Mouse (Mus musculus): ENCODE measurements around the gene Jagn1. TPM values are rescaled to one million over a fixed set of nuclear protein-coding genes. Genes with fewer than 3 reads are reported as not detected.

The Jagn1 gene
- polyA plus RNA-seq, 2 experiments = 61.0 to 82.8 TPM

DNA sequence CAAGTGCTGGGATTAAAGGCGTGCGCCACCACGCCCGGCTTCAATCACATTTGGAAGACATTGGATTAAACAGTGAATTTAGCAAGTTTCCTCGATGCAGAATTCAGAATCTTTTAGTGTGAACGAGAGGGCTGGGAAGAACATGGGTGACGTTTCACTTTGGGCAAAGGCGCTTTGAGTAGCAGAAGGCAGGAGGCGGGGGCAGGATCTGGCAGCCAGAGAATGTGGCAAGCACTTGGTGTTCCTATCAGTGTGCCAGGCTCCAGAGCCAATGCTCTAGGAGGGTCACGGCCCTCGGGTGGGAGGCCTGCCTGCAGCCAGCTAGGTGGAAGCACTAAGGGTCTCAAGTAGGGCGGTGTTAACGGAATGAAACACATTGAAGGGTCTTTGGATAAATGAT, 40.3 kb upstream of the Jagn1 start:
- H3K4me2 ChIP-seq (replicated peaks; ENCODE audit: low read depth, low read length, severe bottlenecking) = no peak overlapping the region
- DNase-seq (ENCODE audit: low spot score) = no peak
- 94% methylated on average over 13 of the region's 13 CpGs for WGBS
- no peak overlapping the region for H3K4me3 ChIP-seq (replicated peaks; ENCODE audit: low read length)
- no peaks in the 10 kb centered on the region for H3K27me3 ChIP-seq (ENCODE audit: control insufficient read depth, insufficient read depth, low read length)
- no peak overlapping the region for H3K9ac ChIP-seq (ENCODE audit: low read depth, low read length, severe bottlenecking)
- 0 out of 2 replicates have a peak, but pooled peaks cover 2% of the 10 kb centered on the region for H3K36me3 ChIP-seq (ENCODE audit: control insufficient read depth, insufficient read depth, low read length)
- no peak overlapping the region for H3K27ac ChIP-seq (replicated peaks; ENCODE audit: low read depth, low read length)
- TF ChIP-seq POLR2A (IDR thresholded peaks at IDR 0.05; ENCODE audit: borderline replicate concordance, extremely low read depth, insufficient read depth, insufficient read length) = no peak
- no peaks in the 10 kb centered on the region for H3K9me3 ChIP-seq (ENCODE audit: control insufficient read depth, low read length)
- no peak for ATAC-seq (ENCODE audit: low FRiP score, low read depth)
- H3K4me1 ChIP-seq (ENCODE audit: control insufficient read depth, insufficient read depth, low read length) = no peaks in the 10 kb centered on the region

GRCm38 (mm10) chr6:113404649-113405448, 37.5 kb upstream of the Jagn1 start:
- Histone ChIP-seq H3K9ac (ENCODE audit: low read depth, low read length, severe bottlenecking) (no peak overlapping the region), H3K9me3 (ENCODE audit: control insufficient read depth, low read length) (no peaks in the 10 kb centered on the region), H3K27me3 (ENCODE audit: control insufficient read depth, insufficient read depth, low read length) (no peaks in the 10 kb centered on the region), H3K27ac (replicated peaks; ENCODE audit: low read depth, low read length) (no peak overlapping the region), H3K4me3 (replicated peaks; ENCODE audit: low read length) (no peak overlapping the region), H3K4me2 (replicated peaks; ENCODE audit: low read depth, low read length, severe bottlenecking) (no peak overlapping the region), H3K4me1 (ENCODE audit: control insufficient read depth, insufficient read depth, low read length) (no peaks in the 10 kb centered on the region), H3K36me3 (ENCODE audit: control insufficient read depth, insufficient read depth, low read length) (0 out of 2 replicates have a peak, but pooled peaks cover 7% of the 10 kb centered on the region)
- DNase-seq (ENCODE audit: low spot score) (no peak), ATAC-seq (ENCODE audit: low FRiP score, low read depth) (no peak)
- 82% methylated on average over 12 of the region's 12 CpGs for WGBS
- TF ChIP-seq POLR2A (IDR thresholded peaks at IDR 0.05; ENCODE audit: borderline replicate concordance, extremely low read depth, insufficient read depth, insufficient read length) = no peak

DNA sequence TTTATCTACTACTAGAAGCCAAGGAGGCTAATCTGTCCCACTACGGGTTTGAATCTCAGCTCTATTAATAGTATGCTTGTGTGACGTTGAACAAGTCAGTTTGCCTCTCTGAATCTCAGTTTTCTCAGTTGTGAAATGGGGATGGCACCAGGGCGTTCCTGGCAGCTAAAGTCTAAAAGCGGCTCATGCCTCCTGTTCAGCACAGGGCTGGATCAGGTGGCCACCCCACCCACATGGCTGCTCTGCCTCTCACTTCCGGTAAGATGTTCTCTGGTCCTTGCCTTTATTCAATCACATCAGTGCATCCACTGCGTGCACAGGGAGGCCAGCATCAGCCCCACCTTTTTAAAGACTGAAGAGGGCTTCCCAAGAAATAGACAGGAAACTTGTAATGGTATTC, 36.9 kb upstream of the Jagn1 start:
- no peak for TF ChIP-seq POLR2A (IDR thresholded peaks at IDR 0.05; ENCODE audit: borderline replicate concordance, extremely low read depth, insufficient read depth, insufficient read length)
- DNase-seq (ENCODE audit: low spot score) = no peak
- ATAC-seq (ENCODE audit: low FRiP score, low read depth) = no peak
- H3K9ac ChIP-seq (ENCODE audit: low read depth, low read length, severe bottlenecking) = no peak overlapping the region
- no peak overlapping the region for H3K4me2 ChIP-seq (replicated peaks; ENCODE audit: low read depth, low read length, severe bottlenecking)
- 83% methylated on average over 6 of the region's 6 CpGs for WGBS
- 0 out of 2 replicates have a peak, but pooled peaks cover 7% of the 10 kb centered on the region for H3K36me3 ChIP-seq (ENCODE audit: control insufficient read depth, insufficient read depth, low read length)
- H3K27ac ChIP-seq (replicated peaks; ENCODE audit: low read depth, low read length) = no peak overlapping the region
- H3K4me1 ChIP-seq (ENCODE audit: control insufficient read depth, insufficient read depth, low read length) = no peaks in the 10 kb centered on the region
- H3K4me3 ChIP-seq (replicated peaks; ENCODE audit: low read length) = no peak overlapping the region
- H3K9me3 ChIP-seq (ENCODE audit: control insufficient read depth, low read length) = no peaks in the 10 kb centered on the region
- no peaks in the 10 kb centered on the region for H3K27me3 ChIP-seq (ENCODE audit: control insufficient read depth, insufficient read depth, low read length)

DNA sequence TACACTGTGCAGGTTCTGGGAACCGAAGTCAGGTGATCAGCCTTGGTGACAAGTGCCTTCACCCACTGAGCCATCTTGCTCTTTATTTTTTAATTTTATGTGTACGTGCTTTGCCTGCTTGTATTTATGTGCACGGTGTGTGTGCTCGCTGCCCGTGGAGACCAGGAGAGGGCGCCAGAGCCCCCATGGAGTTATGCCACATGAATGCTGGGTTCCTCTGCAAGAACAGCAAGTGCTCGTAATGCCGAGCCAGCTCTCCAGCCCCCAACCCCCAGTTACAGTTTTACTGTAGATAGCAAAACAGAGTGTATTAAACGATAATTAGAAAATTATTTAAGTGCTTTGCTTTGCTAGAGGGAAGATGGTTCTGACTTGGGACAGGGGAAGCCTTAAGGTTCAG, 35.7 kb upstream of the Jagn1 start:
- 0 out of 2 replicates have a peak, but pooled peaks cover 7% of the 10 kb centered on the region for H3K36me3 ChIP-seq (ENCODE audit: control insufficient read depth, insufficient read depth, low read length)
- DNase-seq (ENCODE audit: low spot score) = no peak

DNA sequence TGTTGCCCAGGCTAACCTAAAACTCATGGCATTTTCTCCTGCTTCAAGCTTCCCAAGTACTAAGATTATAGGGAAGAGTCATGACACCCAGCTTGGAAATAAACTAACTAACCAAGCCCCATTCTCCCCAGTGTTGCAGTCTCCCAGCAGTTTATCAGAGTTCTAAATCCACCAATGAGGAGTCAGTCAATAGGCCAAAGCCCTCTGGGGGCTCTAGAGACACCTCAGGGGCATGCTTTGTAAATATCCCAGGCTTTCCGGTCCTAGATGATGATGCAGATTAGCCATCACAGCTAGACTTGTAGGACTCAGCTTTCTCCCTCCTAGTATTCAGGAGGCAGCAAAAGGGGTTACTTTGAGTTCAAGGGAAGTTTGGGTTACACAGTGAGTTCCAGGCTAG, 32.4 kb upstream of the Jagn1 start:
- DNase-seq (ENCODE audit: low spot score) (no peak), ATAC-seq (ENCODE audit: low FRiP score, low read depth) (no peak)
- H3K9me3 ChIP-seq (ENCODE audit: control insufficient read depth, low read length) = no peaks in the 10 kb centered on the region
- H3K27ac ChIP-seq (replicated peaks; ENCODE audit: low read depth, low read length) = no peak overlapping the region
- H3K9ac ChIP-seq (ENCODE audit: low read depth, low read length, severe bottlenecking) = no peak overlapping the region
- no peak overlapping the region for H3K4me2 ChIP-seq (replicated peaks; ENCODE audit: low read depth, low read length, severe bottlenecking)
- no peak overlapping the region for H3K4me3 ChIP-seq (replicated peaks; ENCODE audit: low read length)
- no peak for TF ChIP-seq POLR2A (IDR thresholded peaks at IDR 0.05; ENCODE audit: borderline replicate concordance, extremely low read depth, insufficient read depth, insufficient read length)
- H3K36me3 ChIP-seq (ENCODE audit: control insufficient read depth, insufficient read depth, low read length) = peaks cover 18% of the 10 kb centered on the region
- H3K27me3 ChIP-seq (ENCODE audit: control insufficient read depth, insufficient read depth, low read length) = no peaks in the 10 kb centered on the region
- whole genome bisulfite sequencing = 73% methylated on average over 1 of the region's 1 CpGs
- H3K4me1 ChIP-seq (ENCODE audit: control insufficient read depth, insufficient read depth, low read length) = no peaks in the 10 kb centered on the region

More for the DNA sequence above, 35.7 kb upstream of the Jagn1 start:
- Histone ChIP-seq H3K27me3 (ENCODE audit: control insufficient read depth, insufficient read depth, low read length) (no peaks in the 10 kb centered on the region), H3K27ac (replicated peaks; ENCODE audit: low read depth, low read length) (no peak overlapping the region), H3K9ac (ENCODE audit: low read depth, low read length, severe bottlenecking) (no peak overlapping the region), H3K9me3 (ENCODE audit: control insufficient read depth, low read length) (no peaks in the 10 kb centered on the region), H3K4me3 (replicated peaks; ENCODE audit: low read length) (no peak overlapping the region), H3K4me1 (ENCODE audit: control insufficient read depth, insufficient read depth, low read length) (no peaks in the 10 kb centered on the region), H3K4me2 (replicated peaks; ENCODE audit: low read depth, low read length, severe bottlenecking) (no peak overlapping the region)
- 79% methylated on average over 9 of the region's 9 CpGs for WGBS
- no peak for TF ChIP-seq POLR2A (IDR thresholded peaks at IDR 0.05; ENCODE audit: borderline replicate concordance, extremely low read depth, insufficient read depth, insufficient read length)
- no peak for ATAC-seq (ENCODE audit: low FRiP score, low read depth)

Data from limb, embryonic 14.5 days (tissue).